In the genomic region with DNA sequence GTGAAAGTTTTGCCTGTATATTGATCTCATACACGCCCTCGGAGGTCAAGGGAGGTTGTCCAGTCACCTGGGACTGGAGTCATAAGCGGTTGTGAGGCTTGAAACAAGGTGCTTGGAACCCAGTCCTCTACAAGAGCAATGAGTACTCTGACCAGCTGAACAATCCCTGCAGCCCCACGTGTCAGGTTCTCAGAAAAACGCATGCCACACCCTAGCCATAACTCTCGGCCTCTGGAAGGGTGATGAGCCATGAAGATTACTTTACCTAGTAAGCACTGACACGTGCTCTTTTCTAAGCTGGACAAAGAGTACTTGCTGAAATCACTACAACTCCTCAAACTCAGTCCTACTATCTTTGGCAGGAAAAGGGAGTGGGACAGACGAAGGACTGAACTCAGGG, we compare ENCODE assay signal across 20 mouse cellular contexts. TPM values are rescaled to one million over a fixed set of nuclear protein-coding genes. Genes with fewer than 3 reads are reported as not detected.
DNase-seq lines count a peak whose midpoint lies in the region; ATAC-seq lines count a peak whose summit lies in the region.
"Had no signal": no experiment of that assay in that cellular context is flagged by ENCODE, and none has a peak within 500 bp of the region (broad histone marks: within the 10 kb centered on the region; RNA-seq: fewer than 3 reads in every experiment).

No protein-coding gene starts in this region.

- peaks cover 38% of the 10 kb centered on the region for H3K36me3 ChIP-seq in limb, embryonic 12.5 days
- peaks cover 48% of the 10 kb centered on the region for H3K36me3 ChIP-seq in limb, embryonic 10.5 days
- peaks cover 43% of the 10 kb centered on the region for H3K36me3 ChIP-seq in liver, embryonic 13.5 days
- peaks cover 3% of the 10 kb centered on the region for H3K36me3 ChIP-seq in midbrain, embryonic 11.5 days (ENCODE audit: control insufficient read depth, insufficient read depth, low read length)

- H3K4me1 ChIP-seq in limb, embryonic 12.5 days (replicated peaks) = peaks cover 18% of the 10 kb centered on the region
- H3K4me1 ChIP-seq in limb, embryonic 10.5 days = peaks cover 16% of the 10 kb centered on the region
- H3K4me1 ChIP-seq in liver, embryonic 13.5 days (replicated peaks) = peaks cover 43% of the 10 kb centered on the region
- peaks cover 13% of the 10 kb centered on the region for H3K4me1 ChIP-seq in midbrain, embryonic 11.5 days (ENCODE audit: control insufficient read depth, insufficient read depth, low read length)

- H3K9ac ChIP-seq in limb, embryonic 12.5 days (replicated peaks) = 0 out of 2 replicates have a peak overlapping the region, but pooled peaks have one; percentile 4
- peak overlapping the region; percentile 44; the same call in 1 of the 2 replicates for H3K9ac ChIP-seq in liver, embryonic 13.5 days
- H3K9ac ChIP-seq in midbrain, embryonic 11.5 days (ENCODE audit: low read length) = no peak overlapping the region
- H3K9ac ChIP-seq: midbrain, embryonic 13.5 days had no signal

- WGBS in limb, embryonic 12.5 days = 87% methylated on average over 8 of the region's 8 CpGs
- 90% methylated on average over 8 of the region's 8 CpGs for WGBS in limb, embryonic 10.5 days
- 49% methylated on average over 8 of the region's 8 CpGs for WGBS in liver, embryonic 13.5 days (ENCODE audit: insufficient replicate concordance)
- WGBS in midbrain, embryonic 11.5 days = 86% methylated on average over 8 of the region's 8 CpGs

- no peak for ATAC-seq in limb, embryonic 12.5 days (ENCODE audit: insufficient number of reproducible peaks, insufficient read depth, low FRiP score, low TSS enrichment, low read depth)
- no peak for ATAC-seq in liver, embryonic 13.5 days (ENCODE audit: low read depth)
- no peak for ATAC-seq in midbrain, embryonic 11.5 days (ENCODE audit: low FRiP score)
- ATAC-seq: activated CD4-positive, CD25-positive, alpha-beta regulatory T cell, adult 4 months; midbrain, embryonic 13.5 days had no signal

- DNase-seq in limb, embryonic 10.5 days (ENCODE audit: low spot score) = no peak
- DNase-seq in c-Kit-positive CD71-positive TER-119-positive erythroid progenitor cells, embryonic 14.5 days (ENCODE audit: low spot score) = peak; percentile 40
- no peak for DNase-seq in liver, embryonic 13.5 days
- no peak for DNase-seq in urinary bladder, postnatal 14 days (ENCODE audit: low spot score)
- no peak for DNase-seq in midbrain, embryonic 11.5 days (ENCODE audit: low spot score, missing footprints)
- DNase-seq in layer of hippocampus, postnatal 10 days (ENCODE audit: low spot score in 2 of 2) = no peak
- DNase-seq: adrenal gland, postnatal 25 days; cerebellum, postnatal 36 days; gastrocnemius, postnatal 14 days; kidney, postnatal 4 days; lung, postnatal 36 days; spleen, adult 18-20 months; thymus, postnatal 36 days had no signal

- H3K4me3 ChIP-seq in limb, embryonic 12.5 days (replicated peaks) = no peak overlapping the region
- H3K4me3 ChIP-seq in limb, embryonic 10.5 days = no peak overlapping the region
- no peak overlapping the region; the same call in 1 of the 2 replicates for H3K4me3 ChIP-seq in liver, embryonic 13.5 days (replicated peaks)
- no peak overlapping the region for H3K4me3 ChIP-seq in midbrain, embryonic 11.5 days (ENCODE audit: low read depth, low read length)
- H3K4me3 ChIP-seq: heart, embryonic 10.5 days; left cerebral cortex, adult 2 months; midbrain, embryonic 13.5 days had no signal

- no peaks in the 10 kb centered on the region for H3K9me3 ChIP-seq in limb, embryonic 12.5 days
- H3K9me3 ChIP-seq in limb, embryonic 10.5 days (replicated peaks) = no peaks in the 10 kb centered on the region
- no peaks in the 10 kb centered on the region for H3K9me3 ChIP-seq in liver, embryonic 13.5 days (replicated peaks)
- no peaks in the 10 kb centered on the region for H3K9me3 ChIP-seq in midbrain, embryonic 11.5 days (ENCODE audit: control insufficient read depth, low read length)
- H3K9me3 ChIP-seq: embryonic facial prominence, embryonic 10.5 days; heart, embryonic 10.5 days; midbrain, embryonic 13.5 days had no signal

- H3K27ac ChIP-seq in limb, embryonic 12.5 days = no peak overlapping the region
- H3K27ac ChIP-seq in limb, embryonic 10.5 days = no peak overlapping the region
- H3K27ac ChIP-seq in liver, embryonic 13.5 days = peak overlapping the region; percentile 26; the same call in 1 of the 2 replicates
- H3K27ac ChIP-seq in midbrain, embryonic 11.5 days (ENCODE audit: low read depth, low read length) = no peak overlapping the region
- H3K27ac ChIP-seq: embryonic facial prominence, embryonic 10.5 days; heart, embryonic 10.5 days; left cerebral cortex, adult 2 months; midbrain, embryonic 13.5 days had no signal

- H3K4me2 ChIP-seq in limb, embryonic 12.5 days = no peak overlapping the region
- peak overlapping the region; percentile 93 for H3K4me2 ChIP-seq in liver, embryonic 13.5 days
- H3K4me2 ChIP-seq in midbrain, embryonic 11.5 days = no peak overlapping the region

- H3K27me3 ChIP-seq in limb, embryonic 12.5 days = no peaks in the 10 kb centered on the region
- no peaks in the 10 kb centered on the region for H3K27me3 ChIP-seq in limb, embryonic 10.5 days (ENCODE audit: low read depth, poor library complexity, severe bottlenecking)
- H3K27me3 ChIP-seq in liver, embryonic 13.5 days = no peaks in the 10 kb centered on the region
- H3K27me3 ChIP-seq in midbrain, embryonic 11.5 days (ENCODE audit: control insufficient read depth, insufficient read depth, low read length) = no peaks in the 10 kb centered on the region
- H3K27me3 ChIP-seq: midbrain, embryonic 13.5 days had no signal

RNA-seq across cellular contexts. Expression of a gene that starts 2.5 kb away (rescaled TPM):
- polyA plus RNA-seq in limb, embryonic 12.5 days (2016; fragmentation: Nextera tagmentation; extraction: Ambion mirVana) = 77.7 and 79.4 TPM in 2 replicates
- 93.9 and 99.0 TPM in 2 replicates for polyA plus RNA-seq in limb, embryonic 10.5 days (2016; fragmentation: Nextera tagmentation; extraction: Ambion mirVana)
- polyA plus RNA-seq in liver, embryonic 13.5 days (2015; fragmentation: Nextera tagmentation; extraction: Ambion mirVana) = 33.4 and 39.7 TPM in 2 replicates
- 75.8 and 80.9 TPM in 2 replicates for polyA plus RNA-seq in midbrain, embryonic 11.5 days (2014; fragmentation: Nextera tagmentation; extraction: Ambion mirVana)
- 10 to 100 TPM; 59.2 to 63.1 TPM for total RNA-seq in layer of hippocampus, postnatal 10 days (2021)

RNA-seq across cellular contexts. Expression of a gene that starts 29.3 kb away (rescaled TPM):
- polyA plus RNA-seq in limb, embryonic 12.5 days (2016; fragmentation: Nextera tagmentation; extraction: Ambion mirVana) = 19.2 and 20.9 TPM in 2 replicates
- polyA plus RNA-seq in limb, embryonic 10.5 days (2016; fragmentation: Nextera tagmentation; extraction: Ambion mirVana) = 12.8 and 15.0 TPM in 2 replicates
- 58.0 and 64.5 TPM in 2 replicates for polyA plus RNA-seq in liver, embryonic 13.5 days (2015; fragmentation: Nextera tagmentation; extraction: Ambion mirVana)
- polyA plus RNA-seq in midbrain, embryonic 11.5 days (2014; fragmentation: Nextera tagmentation; extraction: Ambion mirVana) = 7.5 and 7.6 TPM in 2 replicates
- total RNA-seq in layer of hippocampus, postnatal 10 days (2021) = 1 to 10 TPM; 5.8 to 6.5 TPM

RNA-seq across cellular contexts. Expression of a gene that starts 46.2 kb away (rescaled TPM):
- not detected in 2 replicates for polyA plus RNA-seq in limb, embryonic 12.5 days (2016; fragmentation: Nextera tagmentation; extraction: Ambion mirVana)
- not detected in 2 replicates for polyA plus RNA-seq in limb, embryonic 10.5 days (2016; fragmentation: Nextera tagmentation; extraction: Ambion mirVana)
- polyA plus RNA-seq in liver, embryonic 13.5 days (2015; fragmentation: Nextera tagmentation; extraction: Ambion mirVana) = not detected in 2 replicates
- polyA plus RNA-seq in midbrain, embryonic 11.5 days (2014; fragmentation: Nextera tagmentation; extraction: Ambion mirVana) = not detected in 2 replicates
- total RNA-seq in layer of hippocampus, postnatal 10 days (2021) = not detected
- total RNA-seq: adrenal gland, postnatal 25 days; gastrocnemius, postnatal 14 days; heart, postnatal 25 days; left cerebral cortex, adult 2 months had no signal
- polyA plus RNA-seq: activated CD4-positive, CD25-positive, alpha-beta regulatory T cell, adult 4 months; embryonic facial prominence, embryonic 10.5 days; heart, embryonic 10.5 days; midbrain, embryonic 13.5 days had no signal
